Mouse (Mus musculus) spleen, adult 12 weeks (tissue): Measurements from ENCODE around the gene Prkg1.

Experiments
- DNase-seq: peaks from one replicate; pipeline ENCODE4 v3.0.0; 2022; ENCODE audit warnings: low spot score

Prkg1 gene

GRCm38 (mm10) chr19:31147457-31147856 lies 617.4 kb downstream of the Prkg1 start:
- DNase-seq: no peak

- DNase-seq: no peak
Observed at GRCm38 (mm10) chr19:31146156-31146555, 618.7 kb downstream of the Prkg1 start.

GRCm38 (mm10) chr19:31141905-31142304 lies 622.9 kb downstream of the Prkg1 start:
- DNase-seq: no peak

- DNase-seq: no peak
Observed at GRCm38 (mm10) chr19:31136316-31136715, 628.5 kb downstream of the Prkg1 start.

GRCm38 (mm10) chr19:31132614-31133013 lies 632.2 kb downstream of the Prkg1 start:
- no peak for DNase-seq

GRCm38 (mm10) chr19:31124628-31125027 lies 640.2 kb downstream of the Prkg1 start:
- DNase-seq: no peak

GRCm38 (mm10) chr19:31114690-31115089 lies 650.1 kb downstream of the Prkg1 start:
- no peak for DNase-seq

- DNase-seq: no peak
Observed at GRCm38 (mm10) chr19:31106835-31107554, 657.8 kb downstream of the Prkg1 start.

- DNase-seq: no peak
Observed at GRCm38 (mm10) chr19:31106036-31106435, 658.8 kb downstream of the Prkg1 start.

- DNase-seq: no peak
Observed at GRCm38 (mm10) chr19:31104764-31105163, 660.1 kb downstream of the Prkg1 start.

- no peak for DNase-seq
Observed at GRCm38 (mm10) chr19:31099369-31099768, 665.5 kb downstream of the Prkg1 start.

GRCm38 (mm10) chr19:31097857-31098256 lies 667.0 kb downstream of the Prkg1 start:
- DNase-seq: no peak

- no peak for DNase-seq
Observed at GRCm38 (mm10) chr19:31083761-31084160, 681.1 kb downstream of the Prkg1 start.

GRCm38 (mm10) chr19:31082662-31083429 lies 682.0 kb downstream of the Prkg1 start, which contains the start of gene Cstf2t:
Gene Cstf2t, plus strand, starts transcription at chr19:31082837.
- peak; percentile 96 for DNase-seq

GRCm38 (mm10) chr19:31082226-31082625 lies 682.6 kb downstream of the Prkg1 start:
- DNase-seq: no peak

GRCm38 (mm10) chr19:31078241-31078640 lies 686.6 kb downstream of the Prkg1 start:
- no peak for DNase-seq

GRCm38 (mm10) chr19:31076106-31076505 lies 688.7 kb downstream of the Prkg1 start:
- DNase-seq: no peak

- no peak for DNase-seq
Observed at GRCm38 (mm10) chr19:31074717-31075063, 690.1 kb downstream of the Prkg1 start.

- DNase-seq: no peak
Observed at GRCm38 (mm10) chr19:31073959-31074716, 690.7 kb downstream of the Prkg1 start.

- no peak for DNase-seq
Observed at GRCm38 (mm10) chr19:31065206-31065781, 699.5 kb downstream of the Prkg1 start.

GRCm38 (mm10) chr19:31064740-31065139 lies 700.1 kb downstream of the Prkg1 start:
- DNase-seq: no peak

- no peak for DNase-seq
Observed at GRCm38 (mm10) chr19:31046601-31047000, 718.2 kb downstream of the Prkg1 start.
